Mouse (Mus musculus) urinary bladder, adult 18-20 months (tissue): ENCODE measurements at regions not wholly inside any gene's neighbourhood (a gene's known extent, or its start where the extent isn't known, plus 50 kb on each side); places are given as distances from the start of the nearest gene placed in this dataset.
A peak's percentile ranks its signal among the peaks of the same experiment; 100 is the strongest.
"Not testable (repeated sequence)": the region's sequence is repeated elsewhere in the genome, so short reads cannot be mapped to it uniquely, and the experiment has no call there.

ENCODE experiments used
- DNase-seq, 2 experiments: peaks; one replicate each; pipeline ENCODE4 v3.0.0; 2022; ENCODE audit warnings: low spot score in 2 of 2, mixed read lengths in 2 of 2

- DNase-seq = not testable (repeated sequence)
These were observed 64.1 kb upstream of the Ces1h start for GRCm38 (mm10) chr8:93443631-93444030.

DNA sequence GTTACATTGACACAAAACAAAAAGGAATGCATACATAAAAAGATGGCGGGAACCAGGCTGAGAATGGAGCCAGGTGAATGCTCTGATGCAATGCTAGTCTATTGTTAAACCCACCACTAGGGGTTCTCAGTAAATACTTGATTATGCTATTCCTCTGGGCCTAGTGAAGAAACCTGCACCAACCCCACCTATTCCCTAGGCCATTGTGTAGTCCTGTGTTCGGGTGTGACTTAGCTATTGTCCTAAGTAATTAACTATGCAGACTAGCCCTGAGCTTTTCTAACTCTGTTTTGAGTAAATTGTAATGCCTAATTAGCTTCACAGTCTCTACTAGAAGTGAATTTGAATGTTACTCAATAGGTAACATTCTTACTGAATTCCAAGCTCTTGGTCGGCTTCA is 62.4 kb upstream of the Ces1h start:
- no peak for DNase-seq

DNA sequence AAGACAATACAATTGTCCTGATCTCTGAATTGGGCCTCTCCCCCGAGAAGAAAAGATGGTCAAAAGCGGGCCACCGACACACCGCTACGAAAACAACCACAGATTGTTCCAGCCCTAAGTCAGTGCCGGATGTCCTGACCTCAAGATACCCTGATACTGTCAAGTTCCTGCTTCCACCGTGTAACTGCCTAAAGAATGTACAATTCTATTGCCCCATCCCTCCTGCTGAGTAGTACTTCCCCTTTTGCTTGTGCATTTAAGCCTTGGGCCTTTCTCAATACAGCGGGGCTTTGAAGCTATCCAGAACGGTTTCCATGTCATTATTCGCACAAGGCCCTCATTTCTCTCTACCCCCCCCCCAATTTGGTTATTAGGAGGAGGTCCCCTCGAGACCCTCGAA is 57.1 kb upstream of the Ces1h start:
- DNase-seq = not testable (repeated sequence)

DNA sequence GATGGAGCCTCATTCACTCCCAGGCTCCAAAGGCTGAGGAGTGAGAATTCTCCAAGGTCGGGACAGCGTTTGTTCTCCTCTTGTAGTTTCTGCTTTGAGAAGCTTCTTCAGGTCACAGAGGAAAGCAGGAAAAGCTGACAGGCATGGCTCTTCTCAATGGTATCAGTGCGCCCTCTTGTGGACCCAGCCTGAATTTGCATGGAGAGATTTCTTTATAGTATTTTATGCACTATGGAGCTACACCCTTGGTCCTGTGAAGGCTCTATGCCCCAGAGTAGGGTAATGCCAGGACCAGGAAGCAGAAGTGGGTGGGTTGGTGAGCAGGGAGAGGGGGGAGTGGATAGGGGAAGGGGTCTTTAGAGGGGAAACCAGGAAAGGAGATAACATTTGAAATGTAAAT is 51.1 kb upstream of the Ces1h start:
- DNase-seq = peak; percentile 6 to 30
